Comparison of ENCODE assay signal across 19 mouse cellular contexts in the genomic region with DNA sequence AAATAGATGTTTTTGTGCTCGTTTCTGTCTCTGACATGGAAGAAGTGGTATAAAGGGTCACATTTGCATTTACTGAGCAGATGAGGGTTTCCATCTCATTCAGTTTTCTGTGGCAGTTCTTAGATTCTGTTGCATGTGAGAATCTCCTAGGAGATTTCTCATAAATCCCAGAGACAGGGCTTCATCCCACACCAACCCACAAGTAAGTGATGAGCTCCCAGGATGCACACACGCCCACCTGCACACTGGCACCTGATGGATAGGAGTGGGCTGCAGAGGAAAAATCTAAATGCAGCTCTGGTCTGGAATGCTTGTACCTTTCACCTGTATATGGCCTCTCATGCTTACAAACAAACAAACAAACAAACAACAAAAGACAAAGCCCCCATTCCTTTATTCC.
DNase-seq lines count a peak whose midpoint lies in the region; ATAC-seq lines count a peak whose summit lies in the region.
"Had no signal": no experiment of that assay in that cellular context is flagged by ENCODE, and none has a peak within 500 bp of the region (broad histone marks: within the 10 kb centered on the region; RNA-seq: fewer than 3 reads in every experiment).

No protein-coding gene starts in this region.

- peak; percentile 11 to 32 for DNase-seq in frontal cortex, postnatal 36 days (ENCODE audit: low spot score in 2 of 2)
- no peak for DNase-seq in frontal cortex, postnatal 10 days (ENCODE audit: low spot score in 2 of 2)
- no peak for DNase-seq in limb, embryonic 10.5 days (ENCODE audit: low spot score)
- peak; percentile 27 to 53 for DNase-seq in right cerebral cortex, postnatal 10 days (ENCODE audit: low spot score in 2 of 2)
- DNase-seq in testis, postnatal 10 days (ENCODE audit: low spot score) = no peak
- DNase-seq: adrenal gland, postnatal 10 days; cerebellum, adult 11-12 months; cerebellum, adult 9-10 months; cerebellum, postnatal 25 days; gastrocnemius, postnatal 10 days; heart, adult 18-20 months; heart, postnatal 10 days; heart, postnatal 4 days had no signal

- H3K36me3 ChIP-seq in limb, embryonic 12.5 days = no peaks in the 10 kb centered on the region
- no peaks in the 10 kb centered on the region for H3K36me3 ChIP-seq in limb, embryonic 10.5 days
- no peaks in the 10 kb centered on the region for H3K36me3 ChIP-seq in forebrain, embryonic 16.5 days (ENCODE audit: control insufficient read depth, insufficient read depth)
- H3K36me3 ChIP-seq: embryonic facial prominence, embryonic 12.5 days; forebrain, embryonic 15.5 days; heart, embryonic 10.5 days; hindbrain, embryonic 12.5 days had no signal

- 0 out of 2 replicates have a peak overlapping the region, but pooled peaks have one; percentile 12 for H3K27ac ChIP-seq in limb, embryonic 12.5 days
- H3K27ac ChIP-seq in limb, embryonic 10.5 days = no peak overlapping the region
- H3K27ac ChIP-seq in forebrain, embryonic 16.5 days (ENCODE audit: low read length) = no peak overlapping the region
- H3K27ac ChIP-seq: embryonic facial prominence, embryonic 12.5 days; forebrain, embryonic 15.5 days; heart, embryonic 10.5 days; hindbrain, embryonic 12.5 days had no signal

- ATAC-seq in limb, embryonic 12.5 days (ENCODE audit: insufficient number of reproducible peaks, insufficient read depth, low FRiP score, low TSS enrichment, low read depth) = no peak
- ATAC-seq in forebrain, embryonic 16.5 days = no peak
- ATAC-seq: forebrain, embryonic 15.5 days had no signal

- no peaks in the 10 kb centered on the region for H3K9me3 ChIP-seq in limb, embryonic 12.5 days
- no peaks in the 10 kb centered on the region for H3K9me3 ChIP-seq in limb, embryonic 10.5 days (replicated peaks)
- H3K9me3 ChIP-seq in forebrain, embryonic 16.5 days (ENCODE audit: control insufficient read depth, low read length) = no peaks in the 10 kb centered on the region
- H3K9me3 ChIP-seq: embryonic facial prominence, embryonic 12.5 days; forebrain, embryonic 15.5 days; heart, embryonic 10.5 days; hindbrain, embryonic 12.5 days had no signal

- H3K4me1 ChIP-seq in limb, embryonic 12.5 days (replicated peaks) = peaks cover 21% of the 10 kb centered on the region; the same call in 1 of the 2 replicates
- H3K4me1 ChIP-seq in limb, embryonic 10.5 days = peaks cover 16% of the 10 kb centered on the region
- H3K4me1 ChIP-seq in forebrain, embryonic 16.5 days (replicated peaks; ENCODE audit: control insufficient read depth, insufficient read depth, low read length) = no peaks in the 10 kb centered on the region; the same call in 1 of the 2 replicates
- H3K4me1 ChIP-seq: embryonic facial prominence, embryonic 12.5 days; forebrain, embryonic 15.5 days had no signal

- H3K9ac ChIP-seq in limb, embryonic 12.5 days (replicated peaks) = no peak overlapping the region
- H3K9ac ChIP-seq in forebrain, embryonic 16.5 days (replicated peaks; ENCODE audit: low read depth, low read length) = no peak overlapping the region
- H3K9ac ChIP-seq: embryonic facial prominence, embryonic 12.5 days; forebrain, embryonic 15.5 days; hindbrain, embryonic 12.5 days had no signal

- no peak overlapping the region for H3K4me3 ChIP-seq in limb, embryonic 12.5 days (replicated peaks)
- no peak overlapping the region for H3K4me3 ChIP-seq in limb, embryonic 10.5 days
- H3K4me3 ChIP-seq in forebrain, embryonic 16.5 days (replicated peaks; ENCODE audit: low read length) = no peak overlapping the region
- H3K4me3 ChIP-seq: embryonic facial prominence, embryonic 12.5 days; forebrain, embryonic 15.5 days; heart, embryonic 10.5 days; hindbrain, embryonic 12.5 days had no signal

- 88% methylated on average over 2 of the region's 2 CpGs for WGBS in limb, embryonic 12.5 days
- 81% methylated on average over 2 of the region's 2 CpGs for WGBS in limb, embryonic 10.5 days
- 72% methylated on average over 2 of the region's 2 CpGs for WGBS in forebrain, embryonic 16.5 days

- no peaks in the 10 kb centered on the region for H3K27me3 ChIP-seq in limb, embryonic 12.5 days
- H3K27me3 ChIP-seq in limb, embryonic 10.5 days (ENCODE audit: low read depth, poor library complexity, severe bottlenecking) = no peaks in the 10 kb centered on the region
- H3K27me3 ChIP-seq in forebrain, embryonic 16.5 days (replicated peaks; ENCODE audit: control insufficient read depth, insufficient read depth, low read length) = no peaks in the 10 kb centered on the region
- H3K27me3 ChIP-seq: embryonic facial prominence, embryonic 12.5 days; forebrain, embryonic 15.5 days; hindbrain, embryonic 12.5 days had no signal

- no peak overlapping the region for H3K4me2 ChIP-seq in limb, embryonic 12.5 days
- H3K4me2 ChIP-seq in forebrain, embryonic 16.5 days (ENCODE audit: low read length) = no peak overlapping the region
- H3K4me2 ChIP-seq: embryonic facial prominence, embryonic 12.5 days; forebrain, embryonic 15.5 days; hindbrain, embryonic 12.5 days had no signal

Comparison
In these comparisons a context has a peak if more than half of its experiments do, and no peak if none do; other contexts are left out.
1. DNase-seq: peak in frontal cortex, postnatal 36 days (2 of 2) and right cerebral cortex, postnatal 10 days (2 of 2); none in frontal cortex, postnatal 10 days (0 of 2), limb, embryonic 10.5 days (single experiment) and testis, postnatal 10 days (single experiment).